Mouse (Mus musculus) small intestine, adult 2 months (tissue): Measurements from ENCODE around the gene Mthfr.

Experiments used
- CTCF ChIP-seq: fragments of 200-500 bp; IDR thresholded peaks from 2 replicates; pipeline ENCODE4 v1.5.1; 2012; ENCODE audit warnings: low read depth, mild to moderate bottlenecking, control low read depth, inconsistent platforms, low read length, moderate library complexity, mixed read lengths; ENCODE audit not compliant: insufficient replicate concordance, insufficient read length; ENCODE audit errors: extremely low read depth
- POLR2A ChIP-seq: fragments of 200-500 bp; IDR thresholded peaks from 2 replicates; pipeline ENCODE4 v1.6.1; 2012; ENCODE audit warnings: low read depth, mild to moderate bottlenecking, control low read depth, inconsistent platforms, low read length, moderate library complexity

- no peak for TF ChIP-seq CTCF
- TF ChIP-seq POLR2A = no peak
Measured at GRCm38 (mm10) chr4:148012216-148012615, 26.7 kb upstream of the Mthfr start.
